ENCODE assay signal across 10 mouse cellular contexts in genomic region chr1:95109966-95110365, GRCm38 (mm10).
"Had no signal": no experiment of that assay in that cellular context is flagged by ENCODE, and none has a peak within 500 bp of the region (broad histone marks: within the 10 kb centered on the region; RNA-seq: fewer than 3 reads in every experiment).

No protein-coding gene starts in this region.

- DNase-seq: kidney, adult 18-20 months; kidney, adult 9 months; kidney, postnatal 14 days; kidney, postnatal 4 days; liver; lung, adult 18-20 months; lung, postnatal 10 days; lung, postnatal 36 days; retina, postnatal 1 day; thymus, postnatal 25 days had no signal
